Mouse (Mus musculus) kidney, adult 2 months (tissue): ENCODE measurements at regions not wholly inside any gene's neighbourhood (a gene's known extent, or its start where the extent isn't known, plus 50 kb on each side); places are given as distances from the start of the nearest gene placed in this dataset.
"Not testable (repeated sequence)": the region's sequence is repeated elsewhere in the genome, so short reads cannot be mapped to it uniquely, and the experiment has no call there.

Experiments used
- DNase-seq: peaks from one replicate; pipeline ENCODE4 v3.0.0; 2021
- H3K27ac ChIP-seq: fragments of 200-500 bp; 2 replicates; pipeline ENCODE4 v1.5.1; 2012; ENCODE audit warnings: low read depth, low read length, control low read depth, inconsistent platforms; ENCODE audit not compliant: insufficient read depth
- H3K27me3 ChIP-seq: fragments of 200-500 bp; replicated peaks from 2 replicates; pipeline ENCODE4 v1.6.1; 2012; ENCODE audit warnings: mild to moderate bottlenecking, moderate library complexity, low read length, inconsistent platforms; ENCODE audit not compliant: control insufficient read depth, insufficient read depth
- H3K36me3 ChIP-seq: fragments of 200-500 bp; 2 replicates; pipeline ENCODE4 v1.6.1; 2012; ENCODE audit warnings: mild to moderate bottlenecking, moderate library complexity, low read length, inconsistent platforms; ENCODE audit not compliant: control insufficient read depth, insufficient read depth
- H3K4me1 ChIP-seq: fragments of 200-500 bp; 2 replicates; pipeline ENCODE4 v1.6.1; 2011; ENCODE audit warnings: low read length; ENCODE audit not compliant: control insufficient read depth, insufficient read depth
- H3K4me3 ChIP-seq: fragments of 200-500 bp; 2 replicates; pipeline ENCODE4 v1.5.1; 2011; ENCODE audit warnings: mild to moderate bottlenecking, low read depth, low read length, control low read depth; ENCODE audit not compliant: insufficient read depth
- CTCF ChIP-seq: fragments of 200-500 bp; conservative IDR thresholded peaks from 2 replicates; pipeline ENCODE4 v1.5.1; 2011; ENCODE audit warnings: low read depth, mild to moderate bottlenecking, control low read depth, low read length, moderate library complexity, mixed read lengths; ENCODE audit not compliant: insufficient read depth, insufficient read length
- POLR2A ChIP-seq: fragments of 200-500 bp; IDR thresholded peaks from one replicate; pipeline ENCODE4 v1.6.1; 2011; ENCODE audit warnings: low read depth, low read length, control low read depth
- WGBS: fragments of 180-500 bp; shearing (Covaris S2); methylation state at CpG from one replicate; pipeline ENCODE4 v1.1.7; 2018; 5-methylcytosine and 5-hydroxymethylcytosine counted together

- Histone ChIP-seq H3K27ac (no peak overlapping the region), H3K36me3 (no peaks in the 10 kb centered on the region), H3K4me3 (no peak overlapping the region), H3K4me1 (no peaks in the 10 kb centered on the region), H3K27me3 (no peaks in the 10 kb centered on the region)
- WGBS, result 42% methylated on average over 15 of the region's 15 CpGs
- peak; percentile 56 for DNase-seq
- TF ChIP-seq CTCF (peak; percentile 63), POLR2A (no peak)
These were observed 545.4 kb downstream of the Zfp704 start for GRCm38 (mm10) chr3:9064266-9065031.

GRCm38 (mm10) chr3:9063662-9064061 lies 546.2 kb downstream of the Zfp704 start:
- Histone ChIP-seq H3K27ac (no peak overlapping the region), H3K4me3 (no peak overlapping the region), H3K4me1 (no peaks in the 10 kb centered on the region), H3K27me3 (no peaks in the 10 kb centered on the region), H3K36me3 (no peaks in the 10 kb centered on the region)
- 80% methylated on average over 5 of the region's 5 CpGs for WGBS
- DNase-seq, result no peak
- TF ChIP-seq POLR2A (no peak), CTCF (no peak)

- TF ChIP-seq CTCF, result no peak
- TF ChIP-seq POLR2A, result no peak
- 82% methylated on average over 2 of the region's 2 CpGs for WGBS
- no peak for DNase-seq
- H3K4me3 ChIP-seq, result no peak overlapping the region
- no peaks in the 10 kb centered on the region for H3K4me1 ChIP-seq
- H3K27me3 ChIP-seq, result no peaks in the 10 kb centered on the region
- H3K36me3 ChIP-seq, result no peaks in the 10 kb centered on the region
- no peak overlapping the region for H3K27ac ChIP-seq
These were observed 548.5 kb downstream of the Zfp704 start for GRCm38 (mm10) chr3:9061396-9061795.

- 92% methylated on average over 3 of the region's 3 CpGs for WGBS
- not testable (repeated sequence) for H3K36me3 ChIP-seq, H3K4me3 ChIP-seq, DNase-seq, H3K4me1 ChIP-seq, H3K27ac ChIP-seq, H3K27me3 ChIP-seq
These were observed 552.2 kb downstream of the Zfp704 start for GRCm38 (mm10) chr3:9057703-9058102.

- Histone ChIP-seq H3K27me3 (no peaks in the 10 kb centered on the region), H3K4me1 (no peaks in the 10 kb centered on the region), H3K4me3 (no peak overlapping the region), H3K36me3 (no peaks in the 10 kb centered on the region), H3K27ac (no peak overlapping the region)
- TF ChIP-seq CTCF (no peak), POLR2A (no peak)
- WGBS, result 82% methylated on average over 6 of the region's 6 CpGs
- DNase-seq, result no peak
These were observed 553.0 kb downstream of the Zfp704 start for GRCm38 (mm10) chr3:9056846-9057245.

GRCm38 (mm10) chr3:9055780-9056179 lies 554.1 kb downstream of the Zfp704 start:
- WGBS, result 72% methylated on average over 6 of the region's 6 CpGs
- no peak overlapping the region for H3K27ac ChIP-seq
- no peak for DNase-seq
- H3K36me3 ChIP-seq, result no peaks in the 10 kb centered on the region
- no peak overlapping the region for H3K4me3 ChIP-seq
- H3K27me3 ChIP-seq, result no peaks in the 10 kb centered on the region
- TF ChIP-seq POLR2A (no peak), CTCF (no peak)
- H3K4me1 ChIP-seq, result no peaks in the 10 kb centered on the region
